Mouse (Mus musculus): Measurements from ENCODE around the gene Pop5. TPM values are rescaled to one million over a fixed set of nuclear protein-coding genes. Genes with fewer than 3 reads are reported as not detected.

Gene Pop5
- polyA plus RNA-seq, 1 experiment from 2014 or later: 88.1 TPM

DNA sequence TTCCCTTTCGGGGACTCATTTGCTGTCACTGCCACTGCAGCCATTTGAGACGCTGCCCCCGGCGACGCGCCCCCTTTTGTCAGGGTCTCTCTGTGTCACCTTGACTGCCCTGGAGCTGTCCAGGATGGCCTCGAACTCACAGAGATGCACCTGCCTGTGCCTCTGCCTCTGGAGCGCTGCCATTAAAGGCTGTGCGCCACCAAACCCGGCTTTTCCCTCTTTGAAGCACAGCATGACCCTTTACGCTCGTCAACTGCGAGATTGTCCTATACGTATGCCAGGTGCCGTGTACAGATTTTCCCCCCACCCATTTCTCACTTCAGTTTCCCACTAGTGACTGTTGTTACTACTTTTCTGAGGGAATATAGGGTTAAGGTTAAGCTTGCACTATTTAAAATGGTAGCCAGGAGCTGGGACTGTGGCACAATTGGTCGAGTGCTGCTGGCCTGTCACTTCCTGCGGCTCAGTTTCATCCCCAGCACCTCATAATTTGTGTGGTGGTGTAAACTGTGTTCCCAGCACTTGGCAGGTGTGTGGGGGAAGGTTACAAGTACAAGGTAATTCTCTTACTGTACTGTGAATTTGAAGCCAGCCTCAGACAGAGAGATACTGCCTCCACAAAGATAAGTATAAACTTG is 44.5 kb downstream of the Pop5 start:
- Histone ChIP-seq H3K27me3 (no peaks in the 10 kb centered on the region), H3K36me3 (peaks cover 17% of the 10 kb centered on the region), H3K9me3 (no peaks in the 10 kb centered on the region), H3K4me3 (peak overlapping the region; percentile 95), H3K27ac (no peak overlapping the region), H3K9ac (peak overlapping the region; percentile 87), H3K4me2 (peak overlapping the region; percentile 87), H3K4me1 (peaks cover 5% of the 10 kb centered on the region)
- 10% methylated on average over 17 of the region's 17 CpGs for WGBS
- no peak for ATAC-seq (ENCODE audit: insufficient number of reproducible peaks, insufficient read depth, low FRiP score, low TSS enrichment, low read depth)

DNA sequence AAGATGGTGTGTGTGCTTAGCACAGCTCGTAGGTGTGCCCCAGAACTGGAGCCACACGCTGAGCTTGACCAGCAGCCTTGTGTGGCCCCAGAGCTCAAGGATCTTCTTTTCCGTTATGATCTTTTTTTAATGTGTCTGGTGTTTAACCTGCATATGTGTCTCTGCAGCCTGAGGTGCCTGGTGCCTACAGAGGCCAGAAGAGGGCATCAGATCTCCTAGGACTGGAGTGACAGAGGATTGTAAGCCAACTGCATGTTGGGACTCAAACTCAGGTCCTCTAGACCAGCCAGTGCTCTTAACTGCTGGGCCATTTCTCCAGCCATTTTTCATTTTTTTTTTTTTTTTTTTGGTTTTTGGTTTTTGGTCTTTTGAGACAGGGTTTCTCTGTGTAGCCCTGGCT is 49.1 kb downstream of the Pop5 start:
- Histone ChIP-seq H3K9me3 (no peaks in the 10 kb centered on the region), H3K27ac (no peak overlapping the region), H3K4me3 (no peak overlapping the region), H3K4me1 (peaks cover 5% of the 10 kb centered on the region), H3K36me3 (peaks cover 48% of the 10 kb centered on the region), H3K4me2 (no peak overlapping the region), H3K27me3 (no peaks in the 10 kb centered on the region), H3K9ac (no peak overlapping the region)
- 88% methylated on average over 3 of the region's 3 CpGs for WGBS
- ATAC-seq (ENCODE audit: insufficient number of reproducible peaks, insufficient read depth, low FRiP score, low TSS enrichment, low read depth): no peak

DNA sequence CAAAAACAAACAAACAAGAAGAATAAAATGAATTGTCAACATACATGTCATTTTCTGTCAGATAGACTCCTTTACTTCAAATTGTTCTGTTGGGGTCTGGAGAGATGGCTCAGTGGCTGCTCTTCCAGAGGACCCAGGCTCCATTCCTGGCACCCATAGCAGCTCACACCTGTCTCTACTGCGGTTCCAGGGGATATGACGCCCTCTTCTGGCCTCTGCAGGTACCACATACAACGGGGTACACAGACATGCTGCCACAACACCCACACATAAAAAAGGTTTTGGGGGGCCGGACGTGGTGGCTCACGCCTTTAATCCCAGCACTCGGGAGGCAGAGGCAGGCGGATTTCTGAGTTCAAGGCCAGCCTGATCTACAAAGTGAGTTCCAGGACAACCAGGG is 58.5 kb downstream of the Pop5 start:
- peaks cover 90% of the 10 kb centered on the region for H3K36me3 ChIP-seq
- no peak overlapping the region for H3K27ac ChIP-seq
- H3K4me2 ChIP-seq: no peak overlapping the region
- H3K4me3 ChIP-seq: no peak overlapping the region
- peaks cover 20% of the 10 kb centered on the region for H3K4me1 ChIP-seq
- no peaks in the 10 kb centered on the region for H3K9me3 ChIP-seq
- no peak for ATAC-seq (ENCODE audit: insufficient number of reproducible peaks, insufficient read depth, low FRiP score, low TSS enrichment, low read depth)
- H3K9ac ChIP-seq: no peak overlapping the region
- WGBS: 86% methylated on average over 8 of the region's 8 CpGs
- H3K27me3 ChIP-seq: no peaks in the 10 kb centered on the region

Other genes starting within 250 kb of the Pop5 start
- gene Sppl3, start 224.7 kb upstream of the Pop5 start, polyA plus RNA-seq (2015; fragmentation: Nextera tagmentation; extraction: Ambion mirVana): 18.2 and 18.6 TPM in 2 replicates
- gene Gm10401, start 137.5 kb upstream of the Pop5 start, polyA plus RNA-seq (2015; fragmentation: Nextera tagmentation; extraction: Ambion mirVana): 44.5 TPM in 2 replicates
- 48.2 and 52.5 TPM in 2 replicates for gene Acads, start 116.5 kb upstream of the Pop5 start, polyA plus RNA-seq (2015; fragmentation: Nextera tagmentation; extraction: Ambion mirVana)
- 43.5 and 44.4 TPM in 2 replicates for gene Unc119b, start 100.9 kb upstream of the Pop5 start, polyA plus RNA-seq (2015; fragmentation: Nextera tagmentation; extraction: Ambion mirVana)
- gene Mlec, start 77.7 kb upstream of the Pop5 start, polyA plus RNA-seq (2015; fragmentation: Nextera tagmentation; extraction: Ambion mirVana): 73.4 and 79.0 TPM in 2 replicates
- gene Cabp1, start 41.5 kb upstream of the Pop5 start, polyA plus RNA-seq (2015; fragmentation: Nextera tagmentation; extraction: Ambion mirVana): 1.3 and 2.0 TPM in 2 replicates
- 129 and 136 TPM in 2 replicates for gene Rnf10, start 37.1 kb downstream of the Pop5 start, polyA plus RNA-seq (2015; fragmentation: Nextera tagmentation; extraction: Ambion mirVana)
- gene Coq5, start 43.8 kb downstream of the Pop5 start, polyA plus RNA-seq (2015; fragmentation: Nextera tagmentation; extraction: Ambion mirVana): 42.5 and 43.2 TPM in 2 replicates
- 1,732 and 1,829 TPM in 2 replicates for gene Dynll1, start 65.2 kb downstream of the Pop5 start, polyA plus RNA-seq (2015; fragmentation: Nextera tagmentation; extraction: Ambion mirVana)
- gene Srsf9, start 91.3 kb downstream of the Pop5 start, polyA plus RNA-seq (2015; fragmentation: Nextera tagmentation; extraction: Ambion mirVana): 343 and 378 TPM in 2 replicates
- 31.1 and 32.1 TPM in 2 replicates for gene Gatc, start 105.3 kb downstream of the Pop5 start, polyA plus RNA-seq (2015; fragmentation: Nextera tagmentation; extraction: Ambion mirVana)
- gene Triap1, start 105.4 kb downstream of the Pop5 start, polyA plus RNA-seq (2015; fragmentation: Nextera tagmentation; extraction: Ambion mirVana): 58.0 and 64.4 TPM in 2 replicates
- gene Cox6a1, start 113.1 kb downstream of the Pop5 start, polyA plus RNA-seq (2015; fragmentation: Nextera tagmentation; extraction: Ambion mirVana): 786 and 801 TPM in 2 replicates
- gene Msi1, start 193.8 kb downstream of the Pop5 start, polyA plus RNA-seq (2015; fragmentation: Nextera tagmentation; extraction: Ambion mirVana): 22.3 and 23.9 TPM in 2 replicates
- gene Pla2g1b, start 230.4 kb downstream of the Pop5 start, polyA plus RNA-seq (2015; fragmentation: Nextera tagmentation; extraction: Ambion mirVana): not detected in 2 replicates
- 24.8 and 28.1 TPM in 2 replicates for gene Sirt4, start 248.9 kb downstream of the Pop5 start, polyA plus RNA-seq (2015; fragmentation: Nextera tagmentation; extraction: Ambion mirVana)

Measured in embryonic facial prominence, embryonic 13.5 days (tissue).